Mouse (Mus musculus): ENCODE measurements at regions not wholly inside any gene's neighbourhood (a gene's known extent, or its start where the extent isn't known, plus 50 kb on each side); places are given as distances from the start of the nearest gene placed in this dataset.

GRCm38 (mm10) chr16:49358404-49358803, 301.1 kb downstream of the Myh15 start:
- TF ChIP-seq CTCF (IDR thresholded peaks at IDR 0.05; ENCODE audit: low read depth), result no peak
- TF ChIP-seq EP300 (IDR thresholded peaks at IDR 0.05; ENCODE audit: low read depth), result no peak
